Mouse (Mus musculus) heart, adult 2 months (tissue): ENCODE measurements around the gene Armc2. TPM values are rescaled to one million over a fixed set of nuclear protein-coding genes. Genes with fewer than 3 reads are reported as not detected.

ENCODE experiments used
- DNase-seq, 2 experiments: peaks; one replicate each; pipeline ENCODE4 v3.0.0; 2021
- H3K27ac ChIP-seq: fragments of 200-600 bp; 2 replicates; pipeline ENCODE4 v1.8.1; 2022
- H3K27me3 ChIP-seq: fragments of 200-500 bp; 2 replicates; pipeline ENCODE4 v1.6.1; 2012; ENCODE audit warnings: mild to moderate bottlenecking, low read length, inconsistent platforms, mixed read lengths; ENCODE audit not compliant: control insufficient read depth, insufficient read depth
- H3K36me3 ChIP-seq: fragments of 200-500 bp; 2 replicates; pipeline ENCODE4 v1.6.1; 2012; ENCODE audit warnings: low read length, inconsistent platforms; ENCODE audit not compliant: control insufficient read depth, insufficient read depth
- H3K4me1 ChIP-seq: fragments of 200-500 bp; 2 replicates; pipeline ENCODE4 v1.6.1; 2011; ENCODE audit warnings: low read length; ENCODE audit not compliant: control insufficient read depth, insufficient read depth
- H3K4me3 ChIP-seq: fragments of 200-600 bp; 2 replicates; pipeline ENCODE4 v1.8.1; 2022
- H3K79me2 ChIP-seq: fragments of 200-500 bp; replicated peaks from 2 replicates; pipeline ENCODE4 v1.6.1; 2012; ENCODE audit warnings: mild to moderate bottlenecking, inconsistent platforms, low read length, moderate library complexity, mixed read lengths; ENCODE audit not compliant: control insufficient read depth, insufficient read depth
- H3K9ac ChIP-seq: fragments of 200-500 bp; 2 replicates; pipeline ENCODE4 v1.6.1; 2012; ENCODE audit warnings: low read depth, mild to moderate bottlenecking, control low read depth, inconsistent platforms, low read length, mixed read lengths
- CTCF ChIP-seq: fragments of 200-600 bp; IDR thresholded peaks from 2 replicates; pipeline ENCODE4 v1.8.1; 2022; ENCODE audit warnings: antibody characterized with exemption, mild to moderate bottlenecking, moderate library complexity
- EP300 ChIP-seq: fragments of 200-500 bp; IDR thresholded peaks from 2 replicates; pipeline ENCODE4 v1.6.1; 2011; ENCODE audit warnings: low read depth, low read length, control low read depth; ENCODE audit not compliant: insufficient read depth
- POLR2A ChIP-seq: fragments of 200-500 bp; IDR thresholded peaks from 2 replicates; pipeline ENCODE4 v1.6.1; 2011; ENCODE audit warnings: mild to moderate bottlenecking, low read depth, low read length, control low read depth; ENCODE audit not compliant: insufficient read depth
- WGBS: fragments of 180-500 bp; shearing (Covaris S2); methylation state at CpG from one replicate; pipeline ENCODE4 v1.1.7; 2018; 5-methylcytosine and 5-hydroxymethylcytosine counted together
- intact Hi-C: fragments of 180-260 bp; cut with DNase I; formaldehyde crosslinking; loops from one replicate; pipeline ENCODE4 v1.15.1; 2025
- polyA plus RNA-seq: library from polyadenylated mRNA; depleted of rRNA; stranded (reverse); fragments of >200 nt; gene quantifications from 2 replicates; pipeline ENCODE4 v1.2.3, GENCODE M21; 2012
- total RNA-seq, 2 experiments: library from RNA; stranded (reverse); gene quantifications; 2 replicates each; pipeline ENCODE4 v1.2.3; 2021

Armc2 gene
- total and polyA plus RNA-seq, 3 experiments = 6.4 to 22.8 (median 16.7) TPM

DNA sequence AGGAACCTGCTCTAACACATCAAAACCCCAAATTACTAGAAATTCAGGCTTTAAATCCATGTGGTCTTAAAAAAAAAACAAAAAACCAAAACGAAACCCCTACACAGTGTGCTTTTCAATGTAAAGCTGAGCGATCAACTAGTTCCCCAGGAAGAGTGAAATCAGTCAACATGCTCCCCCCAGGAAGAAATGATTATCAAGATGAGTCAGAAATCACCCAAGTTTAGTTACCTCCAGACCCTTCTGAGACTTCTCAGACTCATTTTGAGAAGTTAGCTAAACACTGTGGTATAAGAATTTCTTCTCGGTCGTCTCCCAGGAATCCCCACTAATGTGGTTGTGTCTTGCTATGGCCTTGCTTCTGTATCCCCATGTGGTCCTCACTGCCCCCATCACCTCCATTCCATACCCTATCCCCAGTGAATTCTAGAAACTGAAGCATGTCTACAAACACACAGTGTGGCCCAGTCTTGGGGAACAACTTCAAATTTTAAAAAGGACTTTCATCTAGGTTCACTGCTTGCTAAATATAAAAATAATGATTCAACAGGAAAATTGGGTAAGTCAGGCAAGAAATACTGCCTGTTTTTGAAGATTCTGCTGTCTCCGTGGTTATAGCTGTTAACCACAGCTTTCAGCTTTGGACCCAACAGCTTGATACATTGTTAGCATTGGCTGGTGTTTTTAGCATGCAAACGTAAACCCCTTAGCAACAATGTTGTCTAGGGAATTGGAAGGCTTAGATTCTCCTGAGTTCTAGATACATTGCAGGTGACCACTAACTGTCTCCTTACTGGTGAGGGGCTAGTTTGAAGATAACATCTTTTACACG lies 39.6 kb downstream of the Armc2 start:
- no peak for DNase-seq
- H3K36me3 ChIP-seq = no peaks in the 10 kb centered on the region
- no peak for TF ChIP-seq CTCF
- TF ChIP-seq EP300 = no peak
- no peak for TF ChIP-seq POLR2A
- H3K27me3 ChIP-seq = no peaks in the 10 kb centered on the region
- no peak overlapping the region for H3K9ac ChIP-seq
- 76% methylated on average over 7 of the region's 7 CpGs for WGBS
- no peak overlapping the region for H3K4me3 ChIP-seq
- H3K79me2 ChIP-seq = no peaks in the 10 kb centered on the region
- H3K27ac ChIP-seq = no peak overlapping the region; the same call in 1 of the 2 replicates
- H3K4me1 ChIP-seq = peaks cover 1% of the 10 kb centered on the region; the same call in 1 of the 2 replicates
- intact Hi-C loops = loop anchor here (5.0 kb wide), 1 partner anchor 41 kb away; no protein-coding TSS in a partner anchor

DNA sequence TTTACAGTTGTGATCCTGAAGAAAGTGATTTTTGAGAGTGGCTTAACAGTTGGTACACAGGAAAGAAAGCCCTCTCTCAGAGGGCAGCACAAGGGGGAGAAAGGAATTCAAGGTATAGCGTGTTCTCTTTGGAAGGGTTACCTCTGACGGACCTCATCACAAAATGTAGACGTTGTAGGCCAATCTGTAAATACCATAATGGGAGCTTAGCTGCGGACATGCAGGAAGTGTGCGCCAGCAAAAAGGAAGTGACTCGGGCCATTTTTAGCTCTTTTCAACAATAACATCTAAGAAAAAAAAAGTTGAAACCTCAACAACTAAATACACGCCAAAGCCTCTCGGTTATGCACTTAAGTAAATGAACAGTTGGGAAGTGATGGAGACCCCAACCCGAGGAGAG lies 45.6 kb downstream of the Armc2 start:
- peaks cover 7% of the 10 kb centered on the region for H3K4me1 ChIP-seq
- DNase-seq = no peak
- peak overlapping the region; percentile 72 for H3K27ac ChIP-seq
- H3K9ac ChIP-seq = no peak overlapping the region
- intact Hi-C loops = no loop called here
- no peaks in the 10 kb centered on the region for H3K79me2 ChIP-seq
- TF ChIP-seq EP300 = no peak
- TF ChIP-seq POLR2A = no peak
- no peak for TF ChIP-seq CTCF
- H3K27me3 ChIP-seq = no peaks in the 10 kb centered on the region
- H3K4me3 ChIP-seq = no peak overlapping the region
- WGBS = 48% methylated on average over 9 of the region's 9 CpGs
- H3K36me3 ChIP-seq = no peaks in the 10 kb centered on the region

DNA sequence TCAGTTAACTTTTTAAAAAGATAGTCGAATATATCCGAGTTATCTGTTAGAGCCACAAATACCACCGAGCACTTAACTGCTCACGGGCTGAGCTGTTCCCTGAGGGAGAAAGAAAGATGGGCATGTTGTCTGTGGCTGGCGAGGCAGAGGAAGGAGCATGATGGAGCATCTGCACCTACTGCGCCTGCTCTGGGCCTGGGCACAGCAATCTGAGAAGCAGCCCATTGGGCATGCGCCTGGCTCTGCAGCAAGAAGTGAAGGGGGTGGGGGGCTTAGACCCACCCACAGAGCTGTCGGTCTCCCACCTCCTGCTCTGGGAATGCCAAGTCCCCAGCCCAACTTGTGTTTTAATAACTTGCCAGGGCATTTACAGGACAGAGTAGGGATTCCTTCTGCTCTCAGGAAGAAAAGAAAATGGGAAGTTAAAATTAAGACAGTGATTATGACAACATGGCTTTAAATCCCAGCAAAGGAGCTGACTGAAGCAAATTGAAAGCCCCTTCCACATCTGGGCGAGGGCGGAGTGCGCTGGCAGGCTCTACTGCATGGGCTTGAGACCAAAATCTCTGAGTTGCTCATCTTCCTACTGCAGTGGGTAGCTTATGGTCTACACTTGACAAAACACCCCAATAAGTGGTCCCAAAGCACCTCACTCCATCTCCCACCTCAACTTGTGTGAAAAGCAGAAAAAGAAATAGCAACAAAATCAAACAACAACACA lies 50.2 kb downstream of the Armc2 start:
- peak in 1 of 2 experiments; percentile 42 for DNase-seq
- no peaks in the 10 kb centered on the region for H3K27me3 ChIP-seq
- no peaks in the 10 kb centered on the region for H3K36me3 ChIP-seq
- 79% methylated on average over 11 of the region's 11 CpGs for WGBS
- H3K9ac ChIP-seq = no peak overlapping the region
- intact Hi-C loops = loop anchor here (10.0 kb wide), 1 partner anchor 283 kb away; no protein-coding TSS in a partner anchor
- no peaks in the 10 kb centered on the region for H3K79me2 ChIP-seq
- H3K4me3 ChIP-seq = no peak overlapping the region
- H3K27ac ChIP-seq = no peak overlapping the region; the same call in 1 of the 2 replicates
- peaks cover 3% of the 10 kb centered on the region for H3K4me1 ChIP-seq
- TF ChIP-seq CTCF (no peak), EP300 (no peak), POLR2A (no peak)

DNA sequence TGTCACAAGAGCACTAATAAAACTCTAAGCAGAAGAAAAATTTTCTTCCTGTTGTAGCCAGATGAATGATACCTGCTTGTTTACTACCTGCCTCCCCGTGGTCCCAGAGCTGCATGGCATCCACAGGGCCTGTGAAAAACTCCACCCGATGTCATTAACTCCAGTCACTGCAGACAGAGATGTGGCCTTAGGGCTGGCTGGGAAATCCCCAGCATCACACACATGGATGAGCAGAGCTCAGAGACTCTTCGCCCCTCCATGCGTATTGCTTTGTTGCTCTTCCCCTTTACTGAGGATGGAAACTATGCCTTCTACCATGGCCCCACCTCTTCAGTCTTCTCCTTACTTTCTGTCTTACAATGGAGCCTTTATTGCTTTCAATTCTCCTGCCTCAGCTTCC lies 55.5 kb downstream of the Armc2 start:
- intact Hi-C loops = loop anchor here (5.0 to 10.0 kb wide), 2 partner anchors 55 to 278 kb away; no protein-coding TSS in a partner anchor
- 80% methylated on average over 4 of the region's 4 CpGs for WGBS
- DNase-seq = no peak

DNA sequence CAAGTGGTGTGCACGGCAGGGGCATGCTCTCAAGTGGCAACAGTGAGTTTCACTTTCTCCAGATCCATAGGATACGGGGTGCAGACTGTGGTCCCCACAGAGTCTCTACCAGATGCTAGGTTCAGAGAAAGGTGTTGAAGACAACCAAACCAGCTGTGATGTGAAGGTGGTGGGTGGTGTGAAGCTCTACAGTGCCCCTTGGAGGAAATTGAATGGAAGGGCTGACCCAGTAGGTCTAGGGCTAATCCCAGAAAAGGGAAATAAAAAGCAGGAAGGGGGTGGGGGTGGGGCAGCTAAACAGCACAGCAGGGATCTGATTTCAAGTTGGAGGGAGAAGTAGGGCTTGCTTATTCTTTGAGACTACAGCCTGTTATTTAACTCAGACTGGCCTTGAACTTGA lies 58.4 kb downstream of the Armc2 start:
- peak in 1 of 2 experiments; percentile 39 for DNase-seq
- Histone ChIP-seq H3K9ac (no peak overlapping the region), H3K4me1 (no peaks in the 10 kb centered on the region; the same call in 1 of the 2 replicates), H3K27ac (peak overlapping the region; percentile 67; the same call in 1 of the 2 replicates), H3K79me2 (no peaks in the 10 kb centered on the region), H3K4me3 (no peak overlapping the region), H3K27me3 (no peaks in the 10 kb centered on the region), H3K36me3 (no peaks in the 10 kb centered on the region)
- TF ChIP-seq CTCF = peak; percentile 68
- 0 out of 2 replicates have a peak, but pooled peaks have one; percentile 41 for TF ChIP-seq EP300
- no peak for TF ChIP-seq POLR2A
- 65% methylated on average over 2 of the region's 2 CpGs for WGBS
- intact Hi-C loops = loop anchor here (1.0 to 10.0 kb wide), 4 partner anchors 25 to 275 kb away; no protein-coding TSS in a partner anchor

More for the DNA sequence above, 55.5 kb downstream of the Armc2 start:
- TF ChIP-seq EP300 = no peak
- TF ChIP-seq POLR2A = no peak
- TF ChIP-seq CTCF = no peak
- Histone ChIP-seq H3K79me2 (no peaks in the 10 kb centered on the region), H3K4me3 (no peak overlapping the region), H3K27me3 (no peaks in the 10 kb centered on the region), H3K9ac (no peak overlapping the region), H3K4me1 (no peaks in the 10 kb centered on the region; the same call in 1 of the 2 replicates), H3K36me3 (no peaks in the 10 kb centered on the region), H3K27ac (no peak overlapping the region)
